Mouse (Mus musculus) hindbrain, embryonic 12.5 days (tissue): Measurements from ENCODE around the gene Ankrd13b. TPM values are rescaled to one million over a fixed set of nuclear protein-coding genes. Genes with fewer than 3 reads are reported as not detected.

ENCODE experiments used
- ATAC-seq: fragments of 200-750 bp; cut with Nextera tagmentation; 2 replicates; pipeline ENCODE4 v1.8.0; 2017; ENCODE audit warnings: moderate TSS enrichment; ENCODE audit not compliant: low FRiP score
- H3K27ac ChIP-seq: fragments of 300-500 bp; sonication (generic); 2 replicates; pipeline ENCODE4 v1.5.1; 2016; ENCODE audit warnings: mild to moderate bottlenecking
- H3K27me3 ChIP-seq: fragments of 300-500 bp; sonication (generic); 2 replicates; pipeline ENCODE4 v1.6.1; 2016; ENCODE audit warnings: mild to moderate bottlenecking
- H3K36me3 ChIP-seq: fragments of 300-500 bp; sonication (generic); 2 replicates; pipeline ENCODE4 v1.6.1; 2016; ENCODE audit warnings: mild to moderate bottlenecking
- H3K4me1 ChIP-seq: fragments of 300-500 bp; sonication (generic); 2 replicates; pipeline ENCODE4 v1.6.1; 2016
- H3K4me2 ChIP-seq: fragments of 300-500 bp; sonication (generic); replicated peaks from 2 replicates; pipeline ENCODE4 v1.6.1; 2016; ENCODE audit warnings: mild to moderate bottlenecking
- H3K4me3 ChIP-seq: fragments of 300-500 bp; sonication (generic); 2 replicates; pipeline ENCODE4 v1.5.1; 2016; ENCODE audit warnings: mild to moderate bottlenecking
- H3K9ac ChIP-seq: fragments of 300-500 bp; sonication (generic); 2 replicates; pipeline ENCODE4 v1.6.1; 2016; ENCODE audit warnings: mild to moderate bottlenecking, moderate library complexity
- H3K9me3 ChIP-seq: fragments of 300-500 bp; sonication (generic); replicated peaks from 2 replicates; pipeline ENCODE4 v1.6.1; 2016; ENCODE audit warnings: mild to moderate bottlenecking
- WGBS: fragments of 180-500 bp; shearing (Covaris S2); methylation state at CpG from one replicate; pipeline ENCODE4 v1.1.7; 2016; 5-methylcytosine and 5-hydroxymethylcytosine counted together
- polyA plus RNA-seq: library from polyadenylated mRNA; unstranded; fragments of >200 nt; fragmentation: Nextera tagmentation; extraction: Ambion mirVana; gene quantifications from 2 replicates; pipeline ENCODE4 v1.2.1, GENCODE M21; 2016

Ankrd13b gene
- polyA plus RNA-seq, 1 experiment from 2014 or later: 29.2 TPM

- peak overlapping the region; percentile 96 for H3K4me2 ChIP-seq
- H3K27me3 ChIP-seq: no peaks in the 10 kb centered on the region
- peaks cover 13% of the 10 kb centered on the region for H3K36me3 ChIP-seq
- no peaks in the 10 kb centered on the region for H3K9me3 ChIP-seq
- no peak for ATAC-seq
- H3K9ac ChIP-seq: peak overlapping the region; percentile 97
- peak overlapping the region; percentile 97 for H3K4me3 ChIP-seq
- H3K4me1 ChIP-seq: peaks cover 74% of the 10 kb centered on the region
- 0 out of 2 replicates have a peak overlapping the region, but pooled peaks have one; percentile 3 for H3K27ac ChIP-seq
- 73% methylated on average over 6 of the region's 6 CpGs for WGBS
These were observed 5.3 kb upstream of the Ankrd13b start for GRCm38 (mm10) chr11:77494782-77495181.

- Histone ChIP-seq H3K4me1 (peaks cover 71% of the 10 kb centered on the region), H3K4me3 (peak overlapping the region; percentile 97), H3K36me3 (peaks cover 9% of the 10 kb centered on the region; the same call in 1 of the 2 replicates), H3K4me2 (peak overlapping the region; percentile 96), H3K27me3 (no peaks in the 10 kb centered on the region), H3K27ac (peak overlapping the region; percentile 92), H3K9ac (peak overlapping the region; percentile 97), H3K9me3 (no peaks in the 10 kb centered on the region)
- ATAC-seq: no peak
- WGBS: 36% methylated on average over 4 of the region's 4 CpGs
These were observed 4.8 kb upstream of the Ankrd13b start for GRCm38 (mm10) chr11:77494344-77494676.

GRCm38 (mm10) chr11:77493512-77494343 lies 4.2 kb upstream of the Ankrd13b start, which contains the start of gene Git1:
Git1 (plus strand) TSS chr11:77493562.
- peak within 1 kb of the TSS; percentile 92 for H3K27ac ChIP-seq
- 2% methylated on average over 62 of the region's 74 CpGs for WGBS
- peak within 1 kb of the TSS; percentile 97 for H3K4me3 ChIP-seq
- H3K4me1 ChIP-seq: peaks cover 69% of the 10 kb centered on the region
- peak within 1 kb of the TSS; percentile 96 for H3K4me2 ChIP-seq
- peaks cover 3% of the 10 kb centered on the region; the same call in 1 of the 2 replicates for H3K36me3 ChIP-seq
- ATAC-seq: no peak
- H3K27me3 ChIP-seq: no peaks in the 10 kb centered on the region
- peak within 1 kb of the TSS; percentile 97 for H3K9ac ChIP-seq
- no peaks in the 10 kb centered on the region for H3K9me3 ChIP-seq

- Histone ChIP-seq H3K4me3 (peak overlapping the region; percentile 97), H3K9ac (peak overlapping the region; percentile 66), H3K4me2 (peak overlapping the region; percentile 69), H3K9me3 (no peaks in the 10 kb centered on the region), H3K36me3 (0 out of 2 replicates have a peak, but pooled peaks cover 2% of the 10 kb centered on the region), H3K4me1 (peaks cover 71% of the 10 kb centered on the region), H3K27ac (peak overlapping the region; percentile 87), H3K27me3 (no peaks in the 10 kb centered on the region)
- peak; percentile 56 for ATAC-seq
- WGBS: 2% methylated on average over 23 of the region's 32 CpGs
These were observed 3.4 kb upstream of the Ankrd13b start for GRCm38 (mm10) chr11:77492911-77493332.

GRCm38 (mm10) chr11:77492311-77492871 lies 2.9 kb upstream of the Ankrd13b start:
- Histone ChIP-seq H3K27ac (peak overlapping the region; percentile 87), H3K36me3 (0 out of 2 replicates have a peak, but pooled peaks cover 2% of the 10 kb centered on the region), H3K27me3 (no peaks in the 10 kb centered on the region), H3K9ac (peak overlapping the region; percentile 66), H3K4me1 (peaks cover 71% of the 10 kb centered on the region), H3K4me2 (peak overlapping the region; percentile 69), H3K9me3 (no peaks in the 10 kb centered on the region), H3K4me3 (peak overlapping the region; percentile 97)
- no peak for ATAC-seq
- under 1% methylated on average over 18 of the region's 18 CpGs for WGBS

- WGBS: under 1% methylated on average over 23 of the region's 23 CpGs
- peak; percentile 53 for ATAC-seq
- Histone ChIP-seq H3K4me1 (peaks cover 71% of the 10 kb centered on the region), H3K9me3 (no peaks in the 10 kb centered on the region), H3K27me3 (no peaks in the 10 kb centered on the region), H3K9ac (peak overlapping the region; percentile 66), H3K4me3 (peak overlapping the region; percentile 97), H3K4me2 (peak overlapping the region; percentile 69), H3K27ac (peak overlapping the region; percentile 87), H3K36me3 (0 out of 2 replicates have a peak, but pooled peaks cover 2% of the 10 kb centered on the region)
These were observed 2.2 kb upstream of the Ankrd13b start for GRCm38 (mm10) chr11:77491502-77492291.

GRCm38 (mm10) chr11:77491123-77491501 lies 1.6 kb upstream of the Ankrd13b start:
- ATAC-seq: peak; percentile 71
- peak overlapping the region; percentile 87 for H3K27ac ChIP-seq
- H3K27me3 ChIP-seq: no peaks in the 10 kb centered on the region
- WGBS: 1% methylated on average over 13 of the region's 13 CpGs
- H3K9ac ChIP-seq: peak overlapping the region; percentile 49
- no peaks in the 10 kb centered on the region for H3K36me3 ChIP-seq
- peaks cover 74% of the 10 kb centered on the region for H3K4me1 ChIP-seq
- peak overlapping the region; percentile 69 for H3K4me2 ChIP-seq
- no peaks in the 10 kb centered on the region for H3K9me3 ChIP-seq
- peak overlapping the region; percentile 97 for H3K4me3 ChIP-seq

- Histone ChIP-seq H3K4me3 (peak overlapping the region; percentile 94), H3K9me3 (no peaks in the 10 kb centered on the region), H3K36me3 (no peaks in the 10 kb centered on the region), H3K27ac (no peak overlapping the region), H3K9ac (no peak overlapping the region), H3K27me3 (no peaks in the 10 kb centered on the region), H3K4me1 (peaks cover 75% of the 10 kb centered on the region), H3K4me2 (peak overlapping the region; percentile 69)
- WGBS: 65% methylated on average over 6 of the region's 6 CpGs
- no peak for ATAC-seq
These were observed 973 bp upstream of the Ankrd13b start for GRCm38 (mm10) chr11:77490451-77490850.

- WGBS: 3% methylated on average over 49 of the region's 55 CpGs
- peaks cover 70% of the 10 kb centered on the region for H3K4me1 ChIP-seq
- no peak for ATAC-seq
- peak overlapping the region; percentile 91 for H3K27ac ChIP-seq
- H3K9me3 ChIP-seq: no peaks in the 10 kb centered on the region
- peak overlapping the region; percentile 92 for H3K9ac ChIP-seq
- peak overlapping the region; percentile 94 for H3K4me3 ChIP-seq
- H3K27me3 ChIP-seq: no peaks in the 10 kb centered on the region
- H3K36me3 ChIP-seq: no peaks in the 10 kb centered on the region
- H3K4me2 ChIP-seq: peak overlapping the region; percentile 69
These were observed 502 bp downstream of the Ankrd13b start for GRCm38 (mm10) chr11:77488771-77489581.

- peak overlapping the region; percentile 66; the same call in 1 of the 2 replicates for H3K27ac ChIP-seq
- peak overlapping the region; percentile 47; the same call in 1 of the 2 replicates for H3K9ac ChIP-seq
- no peaks in the 10 kb centered on the region for H3K36me3 ChIP-seq
- no peaks in the 10 kb centered on the region for H3K27me3 ChIP-seq
- ATAC-seq: no peak
- H3K9me3 ChIP-seq: no peaks in the 10 kb centered on the region
- peak overlapping the region; percentile 69 for H3K4me2 ChIP-seq
- peaks cover 73% of the 10 kb centered on the region for H3K4me1 ChIP-seq
- 64% methylated on average over 5 of the region's 5 CpGs for WGBS
- H3K4me3 ChIP-seq: peak overlapping the region; percentile 94
These were observed 2.7 kb downstream of the Ankrd13b start for GRCm38 (mm10) chr11:77486798-77487197.

GRCm38 (mm10) chr11:77485229-77485628 lies 4.2 kb downstream of the Ankrd13b start:
- ATAC-seq: no peak
- peak overlapping the region; percentile 64 for H3K27ac ChIP-seq
- H3K27me3 ChIP-seq: no peaks in the 10 kb centered on the region
- H3K4me1 ChIP-seq: peaks cover 59% of the 10 kb centered on the region
- no peak overlapping the region; the same call in 1 of the 2 replicates for H3K9ac ChIP-seq
- 0 out of 2 replicates have a peak overlapping the region, but pooled peaks have one; percentile 1 for H3K4me3 ChIP-seq
- H3K9me3 ChIP-seq: no peaks in the 10 kb centered on the region
- H3K4me2 ChIP-seq: peak overlapping the region; percentile 69; the same call in 1 of the 2 replicates
- no peaks in the 10 kb centered on the region for H3K36me3 ChIP-seq
- WGBS: 42% methylated on average over 6 of the region's 6 CpGs
